Mouse (Mus musculus) urinary bladder, postnatal 4 days (tissue): ENCODE data around the gene Nsun7.
"Not testable (repeated sequence)": the region's sequence is repeated elsewhere in the genome, so short reads cannot be mapped to it uniquely, and the experiment has no call there.

Experiments
- DNase-seq, 2 experiments: peaks; one replicate each; pipeline ENCODE4 v3.0.0; 2021 to 2022; ENCODE audit warnings: low spot score in 2 of 2

Nsun7 gene

DNA sequence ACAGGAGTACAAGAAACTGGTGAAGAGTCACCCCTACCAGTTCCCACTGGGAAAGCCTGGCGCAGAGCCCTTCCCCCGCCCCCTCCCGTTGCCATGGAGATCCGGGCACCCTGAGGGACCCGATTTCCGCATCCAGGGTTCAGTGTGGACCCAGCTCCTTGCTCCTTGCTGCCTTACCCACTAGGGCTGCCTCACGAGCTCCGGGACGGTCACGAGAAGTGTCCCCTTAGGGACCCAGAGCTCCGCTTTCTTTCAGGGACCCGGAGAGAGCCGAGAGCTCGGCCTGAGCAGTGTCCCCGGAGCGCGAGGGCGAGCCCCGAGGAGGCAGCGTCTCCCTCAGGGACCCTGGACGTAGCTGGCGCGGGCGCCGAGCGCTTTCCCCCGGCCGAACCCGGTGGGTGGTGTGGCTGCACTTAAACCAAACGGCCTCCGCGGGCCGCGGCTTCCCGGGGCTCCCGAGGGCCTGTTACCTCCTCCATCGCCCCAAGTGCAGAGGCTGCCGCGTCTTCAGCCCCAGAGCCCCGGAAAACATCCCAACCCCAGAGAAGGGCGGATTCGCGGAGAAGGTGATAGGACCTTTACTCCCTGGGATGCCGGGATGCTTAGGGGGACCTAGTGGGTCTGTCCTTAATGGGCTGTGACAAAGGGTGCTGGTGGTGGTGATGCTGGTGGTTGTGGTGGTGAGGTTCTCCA is at the start of gene Nsun7:
Gene Nsun7 (plus strand): TSS at position 142 of the 693 bp plus-strand sequence.
- DNase-seq = peak; percentile 54 to 81

DNA sequence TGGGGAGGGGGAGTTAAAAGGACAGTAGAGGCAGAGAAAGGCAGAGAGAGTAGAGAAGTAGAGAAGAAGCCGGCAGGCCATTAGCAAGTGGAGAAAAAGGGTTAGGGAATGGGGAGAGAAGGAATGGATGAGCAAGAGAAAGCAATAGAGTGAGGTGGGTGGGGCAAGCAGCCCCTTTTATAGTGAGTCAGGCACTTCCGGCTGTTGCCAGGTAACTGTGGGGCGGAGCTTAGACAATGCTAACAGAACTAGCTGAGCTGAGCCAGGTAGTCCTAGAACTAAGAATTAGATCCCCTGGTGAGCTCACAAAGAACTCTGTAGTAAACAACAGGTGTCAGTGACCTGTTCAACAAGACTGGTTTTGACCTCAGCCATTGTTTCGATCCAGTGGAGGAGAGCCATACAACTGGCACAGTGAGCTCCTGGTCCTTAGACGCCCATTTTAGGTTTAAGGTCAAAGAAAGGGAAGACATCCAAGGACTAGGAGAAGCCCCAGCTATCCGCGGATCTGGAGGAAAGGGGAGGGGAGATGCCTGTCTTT is 45.2 kb upstream of the Nsun7 start:
- no peak for DNase-seq

DNA sequence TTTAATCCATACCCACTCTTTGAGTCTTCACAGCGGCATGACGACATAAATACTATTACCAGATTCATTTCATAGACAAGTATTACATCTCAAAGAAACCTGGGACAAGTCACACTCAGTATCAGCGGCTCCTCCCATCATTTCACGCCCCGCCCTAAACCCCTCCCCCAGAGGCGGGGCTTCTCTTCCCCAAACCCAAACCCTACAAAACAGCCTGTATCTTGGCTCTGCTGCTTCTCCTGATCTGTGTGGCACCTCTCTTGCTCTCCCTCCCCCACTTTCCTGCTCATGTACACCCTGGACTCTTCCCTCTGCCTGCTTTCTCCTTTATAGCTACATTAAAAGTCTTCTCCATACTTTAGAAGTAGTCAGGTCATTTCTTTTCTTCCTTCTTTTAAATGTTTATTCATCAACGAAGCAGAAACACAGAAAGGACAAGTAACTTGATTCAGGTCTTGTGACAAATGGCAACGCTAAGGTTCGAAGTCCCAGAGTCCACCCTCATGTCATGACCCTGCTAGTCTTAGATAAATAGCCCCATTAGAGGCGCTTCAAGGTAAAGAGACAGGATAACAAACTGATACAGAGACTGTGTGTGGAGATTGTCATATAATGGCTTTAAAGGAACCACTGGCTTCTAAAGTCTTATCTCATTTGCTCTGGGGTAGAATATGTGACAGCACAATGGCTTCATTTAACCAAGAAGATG is 44.0 kb upstream of the Nsun7 start:
- no peak for DNase-seq

DNA sequence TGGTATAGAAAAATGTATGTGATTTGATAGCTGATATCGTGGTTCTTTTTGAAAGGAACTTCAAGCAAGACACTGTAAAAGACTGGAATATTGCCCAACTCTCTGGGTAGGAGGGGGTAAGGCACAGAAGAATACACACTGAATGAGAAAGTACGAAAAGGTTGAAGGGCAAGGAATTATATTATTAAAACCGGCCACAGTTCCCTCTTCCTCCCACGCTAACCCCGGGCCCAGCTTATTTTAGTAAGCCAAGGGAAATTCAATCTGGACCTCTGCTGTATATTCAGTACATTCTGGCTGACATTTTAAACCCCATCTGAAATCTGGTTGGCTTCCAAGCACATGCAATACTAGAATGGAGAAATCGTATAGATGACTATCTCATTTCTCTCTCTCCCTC is 40.0 kb upstream of the Nsun7 start:
- no peak for DNase-seq

DNA sequence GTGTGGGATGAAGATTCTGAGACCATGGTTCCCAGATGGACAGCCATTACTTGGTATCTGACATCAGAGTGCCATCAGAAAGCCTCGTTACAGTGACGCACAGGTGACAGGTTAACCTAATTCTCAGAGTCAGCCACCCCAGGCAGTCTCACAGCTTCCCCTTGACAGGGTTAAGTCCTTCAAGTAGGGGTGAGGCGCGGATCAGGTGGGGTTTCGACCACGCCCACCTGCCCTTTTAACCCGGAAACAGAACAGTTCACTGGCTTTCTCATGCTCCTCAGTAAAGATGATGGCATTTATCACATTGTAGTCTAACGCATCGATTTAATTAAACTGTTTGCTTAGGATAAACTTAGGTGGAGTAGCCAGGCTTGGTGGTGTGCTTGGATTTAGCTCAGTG is 39.1 kb upstream of the Nsun7 start:
- DNase-seq = no peak

DNA sequence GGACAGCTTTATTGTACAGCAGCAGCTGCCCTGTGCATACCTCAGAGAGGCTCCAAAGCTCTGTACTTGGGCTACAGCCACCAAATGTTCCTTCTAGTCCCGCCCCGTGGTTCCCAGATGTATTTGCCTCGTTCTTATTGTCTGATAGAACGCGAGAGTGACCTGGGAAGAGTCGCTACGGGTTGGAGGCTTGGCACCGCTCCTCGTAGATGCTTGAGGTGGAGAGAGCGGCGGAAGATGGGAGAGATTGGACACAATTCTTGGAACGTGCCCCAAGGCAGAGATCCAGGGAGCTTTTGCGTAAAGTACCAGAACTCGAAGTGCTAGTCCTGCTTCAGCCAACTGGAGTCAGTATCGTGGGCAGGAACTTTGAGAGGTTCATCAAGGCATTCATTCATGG is 36.8 kb upstream of the Nsun7 start:
- no peak for DNase-seq

DNA sequence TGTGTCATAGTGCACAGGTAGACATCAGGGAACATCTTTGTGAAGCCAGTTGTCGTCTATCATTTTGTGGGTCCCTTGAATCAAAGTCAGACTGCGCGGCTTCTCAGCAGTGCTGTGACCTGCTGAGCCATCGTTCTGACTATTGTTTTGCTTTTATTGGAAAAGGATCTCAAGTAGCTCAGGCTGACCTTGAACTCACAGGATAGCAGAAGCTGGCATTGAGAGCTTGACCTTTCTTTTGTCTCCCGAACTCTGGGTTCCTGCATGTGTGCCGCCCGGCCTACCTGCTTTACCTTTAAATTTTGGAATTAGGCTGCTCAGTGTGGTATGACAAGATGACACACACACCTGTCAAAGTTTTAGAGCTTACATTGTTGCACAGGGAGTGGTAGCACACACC is 33.2 kb upstream of the Nsun7 start:
- no peak for DNase-seq

DNA sequence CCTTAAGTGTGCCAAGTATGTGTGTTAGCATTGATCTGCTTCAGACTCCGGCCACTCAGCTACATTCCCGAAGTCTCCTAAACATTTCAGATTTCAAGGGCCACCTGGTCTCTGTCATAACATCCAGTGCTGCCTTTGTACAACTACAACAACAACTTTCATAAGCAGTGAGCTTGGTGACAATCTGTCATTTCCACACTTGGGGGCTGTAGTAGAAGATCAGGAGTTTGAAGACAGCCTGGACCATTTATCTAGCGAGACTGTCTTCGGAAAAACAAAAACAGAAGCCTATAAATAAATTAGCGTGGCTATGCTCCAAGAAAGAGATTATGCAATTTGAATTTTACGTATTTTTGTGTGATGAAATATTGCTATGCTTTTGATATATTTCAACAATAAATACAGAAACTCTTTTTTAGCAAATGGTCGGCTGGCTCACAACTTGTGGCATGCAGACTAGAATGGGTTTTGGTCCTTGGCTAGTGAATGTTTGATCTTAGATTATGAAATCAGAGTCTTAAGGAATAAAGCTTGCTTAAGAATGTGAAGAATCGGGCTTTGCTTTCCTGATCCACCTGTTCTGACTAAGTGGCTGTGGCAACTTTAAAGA is 27.9 kb upstream of the Nsun7 start:
- no peak for DNase-seq

DNA sequence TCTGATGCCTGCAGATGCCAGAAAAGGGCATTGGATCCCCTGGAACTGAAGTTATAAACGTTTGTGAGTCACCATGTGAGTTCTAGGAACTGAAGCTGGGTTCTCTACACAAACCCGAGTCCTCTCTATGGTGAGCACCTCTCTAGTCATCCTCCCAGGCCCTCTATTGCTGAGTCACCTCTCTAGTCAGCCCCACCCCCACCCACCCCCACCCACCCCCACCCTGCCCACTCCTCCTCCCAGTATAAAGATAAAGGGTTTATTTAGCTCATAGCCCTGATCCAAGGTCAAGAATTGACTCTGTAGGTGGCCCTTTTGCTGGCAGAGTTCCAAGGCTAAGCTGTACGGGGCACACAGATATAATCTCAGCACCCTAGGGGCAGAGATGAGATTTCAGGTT is 27.2 kb upstream of the Nsun7 start:
- DNase-seq = no peak

DNA sequence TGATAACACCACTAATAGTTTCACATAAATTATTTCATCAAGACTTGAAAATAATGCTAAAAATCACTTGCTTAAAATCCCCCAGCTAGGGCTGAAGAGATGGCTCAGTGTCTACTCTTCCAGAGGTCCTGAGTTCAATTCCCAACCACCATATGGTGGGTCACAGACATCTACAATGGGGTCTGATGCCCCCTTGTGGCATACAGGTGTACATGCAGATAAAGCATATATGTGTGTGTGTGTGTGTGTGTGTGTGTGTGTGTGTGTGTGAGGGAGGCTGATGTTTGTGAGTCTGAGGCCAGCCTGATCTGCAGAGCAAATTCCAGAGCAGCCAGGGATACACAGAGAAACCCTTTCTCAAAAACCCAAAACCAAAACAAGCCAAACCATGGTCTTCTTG is 17.8 kb upstream of the Nsun7 start:
- DNase-seq = no peak

DNA sequence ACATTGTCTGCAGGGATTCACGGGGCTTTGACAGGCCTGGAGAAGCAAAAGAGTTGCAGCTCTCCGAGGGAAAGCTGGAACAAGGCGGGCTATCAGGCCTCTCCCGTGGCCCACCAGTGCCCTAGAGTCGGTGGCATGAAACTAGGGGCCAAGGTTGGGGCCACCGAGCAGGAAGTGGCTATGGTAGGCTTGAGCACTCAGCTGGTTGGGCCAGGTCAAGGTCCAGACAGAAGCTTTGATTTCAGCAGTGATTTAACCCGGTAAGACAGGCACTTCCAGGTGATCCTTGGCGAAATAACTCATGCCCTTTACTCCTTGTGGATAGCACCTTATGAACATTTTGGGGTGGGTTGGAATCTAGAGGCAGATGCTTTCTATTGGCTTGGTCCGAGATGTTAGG is 16.2 kb upstream of the Nsun7 start:
- no peak for DNase-seq

DNA sequence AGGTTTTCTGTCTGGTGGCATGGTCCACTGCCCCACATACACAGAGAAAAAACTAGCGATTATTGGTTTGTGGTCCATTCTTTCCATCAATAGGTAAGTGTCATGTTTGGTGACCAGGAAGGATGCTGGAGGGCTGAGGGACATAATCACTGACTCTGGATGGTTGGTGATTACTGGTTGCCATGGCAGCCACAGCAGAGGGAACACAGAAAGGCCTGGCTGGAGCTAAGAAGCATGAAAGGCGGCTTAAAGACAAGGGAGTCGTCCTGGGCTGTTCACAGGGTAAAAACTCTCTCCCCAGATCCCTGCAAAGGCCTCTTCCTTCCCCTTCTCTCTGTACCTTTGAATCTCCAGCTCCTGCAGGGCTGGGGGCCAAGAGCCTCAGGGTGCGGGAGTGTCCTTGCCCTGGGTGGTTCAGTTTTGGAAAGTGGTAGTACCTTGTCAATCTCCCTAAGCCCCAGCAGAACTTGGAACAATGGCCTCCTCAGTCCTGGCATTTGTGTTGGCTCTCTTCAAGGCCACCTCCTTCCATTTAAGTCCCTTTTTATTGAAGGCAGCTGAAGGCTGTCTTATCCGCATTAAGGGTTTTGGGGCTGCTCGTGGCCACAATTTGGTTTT is 15.5 kb upstream of the Nsun7 start:
- no peak for DNase-seq

DNA sequence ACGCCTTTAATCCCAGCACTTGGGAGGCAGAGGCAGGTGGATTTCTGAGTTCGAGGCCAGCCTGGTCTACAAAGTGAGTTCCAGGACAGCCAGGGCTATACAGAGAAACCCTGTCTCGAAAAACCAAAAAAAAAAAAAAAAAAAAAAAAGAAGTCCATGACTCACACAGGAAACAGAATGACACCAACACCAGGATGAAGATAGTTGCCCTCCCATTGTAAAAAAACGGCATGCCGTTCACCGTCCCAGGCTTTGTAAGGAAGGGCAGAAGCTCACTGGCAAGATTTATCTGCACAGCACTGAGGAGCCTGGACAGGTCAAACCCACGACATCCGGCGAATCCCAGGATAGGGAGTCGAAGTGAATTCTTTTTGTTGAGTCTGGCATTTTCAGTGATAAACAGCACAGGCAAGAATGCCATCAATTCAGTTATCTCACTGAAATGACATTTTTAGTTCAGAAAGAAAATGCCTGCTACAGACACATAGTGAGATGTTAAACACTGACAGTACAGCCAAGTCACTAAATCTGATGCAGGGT is 13.7 kb upstream of the Nsun7 start:
- no peak for DNase-seq

DNA sequence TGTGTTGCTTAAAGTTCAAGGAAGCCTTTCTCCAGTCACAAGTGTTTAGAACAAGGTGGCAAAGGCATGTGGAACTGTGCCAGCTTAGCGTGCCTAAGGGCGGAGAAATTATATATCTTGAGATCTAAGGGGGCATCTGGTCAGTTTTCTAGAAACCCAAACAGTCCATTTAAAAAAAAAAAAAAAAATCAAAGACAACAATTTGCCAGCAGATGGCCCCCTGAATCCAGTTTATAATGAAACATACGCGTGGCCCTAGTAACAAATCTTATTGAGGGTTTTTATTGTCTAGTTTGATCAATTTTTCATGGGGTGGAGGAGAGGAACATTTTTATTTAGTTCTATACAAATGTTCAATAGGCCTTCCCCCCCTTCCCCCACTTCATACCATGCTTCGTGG is 6.5 kb upstream of the Nsun7 start:
- no peak for DNase-seq

DNA sequence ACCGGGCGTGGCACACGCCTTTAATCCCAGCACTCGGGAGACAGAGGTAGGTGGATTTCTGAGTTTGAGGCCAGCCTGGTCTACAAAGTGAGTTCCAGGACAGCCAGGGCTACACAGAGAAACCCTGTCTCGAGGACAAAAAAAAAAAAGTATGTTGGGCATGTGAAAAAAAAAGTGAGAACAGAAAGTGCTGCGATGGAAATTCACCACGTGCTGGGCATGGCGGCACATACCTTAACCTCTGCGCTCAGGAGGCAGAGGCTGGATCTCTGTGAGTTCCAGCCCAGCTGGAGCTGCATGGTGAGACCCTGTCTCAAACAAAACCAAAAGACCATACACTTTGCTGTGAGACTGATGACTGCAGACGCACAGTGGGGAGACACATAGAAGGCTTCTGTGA is 4.7 kb upstream of the Nsun7 start:
- no peak for DNase-seq

DNA sequence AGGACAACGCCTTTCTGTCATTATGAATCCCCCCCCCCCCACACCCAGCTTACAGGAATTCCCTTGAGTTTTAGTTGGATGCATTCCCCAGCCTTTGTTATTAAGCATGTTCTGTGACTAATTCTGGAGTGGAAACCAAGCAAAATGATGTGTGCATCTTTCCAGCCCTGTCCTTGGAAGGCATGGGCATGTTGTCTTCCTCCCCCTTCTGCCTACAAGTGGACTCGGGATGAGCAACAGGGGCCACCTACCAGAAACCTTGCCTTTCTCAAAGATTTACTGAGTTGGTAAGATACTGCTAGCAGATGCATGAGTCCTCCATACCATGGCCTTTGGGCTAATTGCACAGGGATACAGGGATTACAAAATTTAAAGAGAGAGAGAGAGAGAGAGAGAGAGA is 697 bp upstream of the Nsun7 start:
- no peak for DNase-seq

DNA sequence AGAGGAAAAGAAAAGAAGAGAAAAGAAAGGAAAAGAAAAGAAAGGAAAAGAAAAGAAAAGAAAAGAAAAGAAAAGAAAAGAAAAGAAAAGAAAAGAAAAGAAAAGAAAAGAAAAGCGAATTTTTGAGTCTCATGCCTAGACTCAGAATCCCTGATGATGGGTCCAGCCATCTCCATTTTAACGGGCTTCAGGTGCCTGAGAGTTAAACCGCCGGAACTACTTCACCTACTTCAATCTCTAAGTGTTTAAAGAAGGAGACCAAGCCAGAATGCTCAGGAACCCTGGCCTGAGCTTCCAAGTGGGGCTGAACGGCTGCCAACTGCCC is 304 bp upstream of the Nsun7 start:
- DNase-seq = not testable (repeated sequence)

DNA sequence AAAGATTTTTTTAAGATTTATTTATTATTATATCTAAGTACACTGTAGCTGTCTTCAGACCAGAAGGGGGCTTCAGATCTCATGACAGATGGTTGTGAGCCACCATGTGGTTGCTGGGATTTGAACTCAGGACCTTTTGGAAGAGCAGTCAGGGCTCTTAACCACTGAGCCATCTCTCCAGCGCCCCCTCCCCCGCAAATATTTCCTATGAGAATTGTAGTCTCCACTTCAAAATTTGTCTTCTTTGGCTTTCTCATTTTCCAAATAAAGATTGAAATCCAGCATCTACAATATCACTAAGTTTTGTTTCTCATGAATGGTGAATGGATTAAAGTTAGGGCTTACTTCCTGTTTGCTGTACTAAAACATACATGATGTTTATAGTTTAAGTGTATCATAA is 2.8 kb downstream of the Nsun7 start:
- DNase-seq = no peak

DNA sequence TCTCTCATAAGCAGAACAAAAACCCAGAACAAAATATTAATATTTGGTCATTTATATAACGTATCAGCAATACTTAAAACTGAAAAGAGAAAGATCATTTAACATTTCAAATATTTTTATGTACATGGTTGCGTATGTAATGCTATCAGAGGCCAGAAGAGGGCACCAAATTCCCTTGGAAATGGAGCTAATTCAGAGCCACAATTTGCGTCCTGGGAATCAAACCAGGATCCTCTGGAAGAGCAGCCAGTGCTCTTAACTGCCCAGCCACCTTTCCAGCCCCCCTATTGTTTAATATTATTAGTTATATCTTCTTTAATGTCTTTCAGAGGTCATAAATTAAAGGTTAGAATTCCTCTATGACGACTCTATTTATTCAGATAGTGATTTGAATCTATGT is 3.7 kb downstream of the Nsun7 start:
- no peak for DNase-seq

DNA sequence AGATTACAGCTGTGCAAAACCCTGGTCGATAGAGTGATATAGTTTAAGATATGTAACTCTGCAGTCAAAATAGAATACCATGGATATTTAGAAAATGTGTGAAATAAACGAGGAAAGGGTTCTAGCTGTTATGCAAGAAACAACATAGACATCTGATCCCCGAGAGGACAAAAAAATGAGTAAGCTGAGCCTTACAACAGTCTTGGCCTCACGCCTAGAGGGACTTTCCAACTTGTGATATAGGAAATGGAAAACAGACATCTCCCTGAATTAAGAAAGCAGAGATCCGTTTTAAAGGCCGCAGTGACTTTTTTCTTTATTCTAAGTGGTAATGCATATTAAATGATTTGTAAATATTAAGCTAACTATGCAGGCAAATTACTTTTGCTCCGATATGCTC is 9.9 kb downstream of the Nsun7 start:
- no peak for DNase-seq

DNA sequence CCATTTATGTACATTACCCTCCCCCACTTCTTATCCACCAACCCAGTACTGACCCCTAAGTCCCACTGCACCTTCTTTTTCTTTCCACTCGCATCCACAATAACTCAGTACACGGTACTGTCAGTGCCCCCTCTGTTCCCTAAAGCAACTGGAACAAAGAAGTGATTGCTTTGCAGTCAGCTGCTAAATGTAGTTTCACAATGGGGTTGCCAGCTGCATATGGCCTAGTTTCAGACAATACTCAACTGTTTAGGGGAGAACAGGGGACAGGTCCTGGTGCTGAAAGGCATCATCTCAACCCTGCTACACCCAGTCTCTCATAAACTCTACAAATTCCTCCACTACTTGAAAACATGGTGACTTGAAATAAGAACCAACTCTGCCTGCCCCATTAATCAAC is 11.4 kb downstream of the Nsun7 start:
- no peak for DNase-seq

DNA sequence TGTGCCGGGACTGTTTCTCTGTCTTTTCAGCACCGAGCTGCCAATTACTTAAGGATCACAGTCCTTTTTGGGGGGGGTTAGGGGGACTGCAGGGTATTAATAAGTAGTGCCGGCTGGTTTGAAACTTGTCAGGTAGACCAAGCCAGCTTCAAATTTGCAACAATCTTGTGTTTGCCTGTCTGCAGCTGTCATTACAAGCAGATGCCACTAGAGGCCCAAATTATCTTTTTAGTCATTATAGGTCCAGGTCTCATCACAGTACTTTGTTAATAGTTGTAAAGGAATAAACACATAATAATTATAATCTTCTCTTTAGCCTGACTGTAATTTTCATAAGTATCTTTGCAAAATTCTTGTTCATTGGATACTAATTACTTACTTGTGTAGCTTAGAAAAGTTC is 14.7 kb downstream of the Nsun7 start:
- no peak for DNase-seq

DNA sequence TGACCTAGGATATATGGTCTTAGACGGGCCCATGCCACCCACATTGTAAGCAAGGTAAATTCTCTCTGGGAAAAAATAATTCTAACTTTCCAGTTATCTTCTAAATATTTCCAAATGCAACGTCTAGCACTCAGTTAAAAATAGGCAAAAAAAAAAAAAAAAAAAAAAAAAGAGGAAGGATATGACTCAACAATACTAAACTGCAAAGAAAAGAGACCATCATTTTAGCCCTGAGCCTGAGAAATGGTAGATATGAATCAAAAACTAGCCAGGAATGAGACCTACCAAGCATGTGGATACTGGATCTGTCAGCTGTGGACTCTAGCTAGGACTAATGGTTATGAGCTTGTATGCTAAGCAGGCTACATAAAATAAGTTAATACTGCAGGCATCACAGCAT is 20.0 kb downstream of the Nsun7 start:
- DNase-seq = no peak
